Mouse (Mus musculus): ENCODE data around the gene Parp16.

GRCm38 (mm10) chr9:65243249-65243648 is 48.1 kb downstream of the Parp16 start:
- TF ChIP-seq CTCF (conservative IDR thresholded peaks at IDR 0.05; ENCODE audit: low read length) (no peak), POU5F1 (IDR thresholded peaks at IDR 0.05; ENCODE audit: borderline replicate concordance, low read length) (no peak), NANOG (IDR thresholded peaks at IDR 0.05; ENCODE audit: borderline replicate concordance, low read length) (no peak)
